Mouse (Mus musculus): ENCODE data around the gene Tenm2.

DNA sequence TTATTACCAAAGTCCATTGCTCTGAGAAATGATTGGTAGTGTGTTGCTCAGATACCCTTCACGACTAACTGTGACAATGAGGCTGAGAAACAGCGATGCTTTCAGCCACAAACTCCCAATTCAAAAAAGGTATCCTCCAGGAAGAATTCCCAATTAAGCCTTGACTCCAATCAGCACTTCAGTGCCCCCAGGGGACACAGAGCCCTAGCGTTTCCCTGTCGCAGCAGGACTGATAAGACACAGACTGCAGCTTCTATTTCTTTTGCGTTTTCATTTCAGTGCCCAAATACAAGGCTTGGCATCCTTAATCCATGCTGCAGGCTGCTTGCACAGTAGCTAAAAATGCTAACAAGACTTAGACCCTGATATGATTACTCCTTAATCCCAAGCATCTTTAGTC lies 1186.2 kb downstream of the Tenm2 start:
- no peak for TF ChIP-seq CTCF (IDR thresholded peaks at IDR 0.05; ENCODE audit: low read depth)
- no peak for TF ChIP-seq EP300 (IDR thresholded peaks at IDR 0.05; ENCODE audit: low read depth)
